Mouse (Mus musculus): ENCODE measurements at regions not wholly inside any gene's neighbourhood (a gene's known extent, or its start where the extent isn't known, plus 50 kb on each side); places are given as distances from the start of the nearest gene placed in this dataset.

GRCm38 (mm10) chr9:90838184-90838926 is 523.9 kb upstream of the Zic4 start:
- Histone ChIP-seq H3K27me3 (ENCODE audit: insufficient read depth, low read length) (no peaks in the 10 kb centered on the region), H3K4me3 (replicated peaks; ENCODE audit: low read length) (no peak overlapping the region)
- no peak for TF ChIP-seq CTCF (conservative IDR thresholded peaks at IDR 0.05; ENCODE audit: low read length)
- TF ChIP-seq POU5F1 (IDR thresholded peaks at IDR 0.05; ENCODE audit: borderline replicate concordance, low read length) = no peak
- no peak for TF ChIP-seq NANOG (IDR thresholded peaks at IDR 0.05; ENCODE audit: borderline replicate concordance, low read length)

GRCm38 (mm10) chr9:90851044-90851443 is 511.2 kb upstream of the Zic4 start:
- Histone ChIP-seq H3K4me1 (replicated peaks; ENCODE audit: low read depth, low read length) (no peaks in the 10 kb centered on the region), H3K36me3 (ENCODE audit: insufficient read depth, low read length) (no peaks in the 10 kb centered on the region), H3K27me3 (ENCODE audit: insufficient read depth, low read length) (no peaks in the 10 kb centered on the region), H3K9me3 (ENCODE audit: low read length) (peaks cover 12% of the 10 kb centered on the region), H3K4me3 (replicated peaks; ENCODE audit: low read length) (no peak overlapping the region)
- no peak for TF ChIP-seq CTCF (conservative IDR thresholded peaks at IDR 0.05; ENCODE audit: low read length)
- TF ChIP-seq POU5F1 (IDR thresholded peaks at IDR 0.05; ENCODE audit: borderline replicate concordance, low read length) = no peak
- TF ChIP-seq NANOG (IDR thresholded peaks at IDR 0.05; ENCODE audit: borderline replicate concordance, low read length) = no peak

More at GRCm38 (mm10) chr9:90838184-90838926, 523.9 kb upstream of the Zic4 start:
- Histone ChIP-seq H3K4me1 (replicated peaks; ENCODE audit: low read depth, low read length) (peaks cover 28% of the 10 kb centered on the region), H3K36me3 (ENCODE audit: insufficient read depth, low read length) (no peaks in the 10 kb centered on the region), H3K9me3 (ENCODE audit: low read length) (no peaks in the 10 kb centered on the region)

DNA sequence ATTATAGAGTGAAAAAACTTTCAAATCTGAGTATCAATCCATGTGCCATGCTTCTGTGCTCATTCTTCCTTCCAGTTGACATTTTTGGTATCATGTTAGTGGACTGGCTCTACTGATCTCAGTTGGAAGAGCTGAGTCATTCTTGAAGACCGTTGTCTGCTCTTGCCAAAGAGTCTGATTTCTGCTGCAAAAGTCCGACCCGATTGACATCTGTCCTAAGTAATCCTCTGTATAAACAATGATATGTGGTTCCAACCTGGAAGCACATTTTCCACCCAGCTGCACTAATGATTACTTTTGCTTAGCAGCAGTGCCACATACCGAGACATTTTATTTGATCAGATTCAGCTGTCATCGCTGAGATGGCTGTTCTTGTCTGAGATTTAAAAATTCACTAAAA is 490.6 kb upstream of the Zic4 start:
- TF ChIP-seq POU5F1 (IDR thresholded peaks at IDR 0.05; ENCODE audit: borderline replicate concordance, low read length) = no peak
- TF ChIP-seq NANOG (IDR thresholded peaks at IDR 0.05; ENCODE audit: borderline replicate concordance, low read length) = no peak
- no peak for TF ChIP-seq CTCF (conservative IDR thresholded peaks at IDR 0.05; ENCODE audit: low read length)
- no peaks in the 10 kb centered on the region for H3K27me3 ChIP-seq (ENCODE audit: insufficient read depth, low read length)
- no peaks in the 10 kb centered on the region for H3K4me1 ChIP-seq (replicated peaks; ENCODE audit: low read depth, low read length)
- H3K9me3 ChIP-seq (ENCODE audit: low read length) = no peaks in the 10 kb centered on the region
- H3K36me3 ChIP-seq (ENCODE audit: insufficient read depth, low read length) = no peaks in the 10 kb centered on the region
- H3K4me3 ChIP-seq (replicated peaks; ENCODE audit: low read length) = no peak overlapping the region

GRCm38 (mm10) chr9:90884467-90884866 is 477.7 kb upstream of the Zic4 start:
- H3K4me1 ChIP-seq (replicated peaks; ENCODE audit: low read depth, low read length) = 0 out of 2 replicates have a peak, but pooled peaks cover 2% of the 10 kb centered on the region
- TF ChIP-seq NANOG (IDR thresholded peaks at IDR 0.05; ENCODE audit: borderline replicate concordance, low read length) = no peak
- no peak for TF ChIP-seq CTCF (conservative IDR thresholded peaks at IDR 0.05; ENCODE audit: low read length)
- no peak for TF ChIP-seq POU5F1 (IDR thresholded peaks at IDR 0.05; ENCODE audit: borderline replicate concordance, low read length)
- no peak overlapping the region for H3K4me3 ChIP-seq (replicated peaks; ENCODE audit: low read length)
- H3K27me3 ChIP-seq (ENCODE audit: insufficient read depth, low read length) = no peaks in the 10 kb centered on the region
- H3K36me3 ChIP-seq (ENCODE audit: insufficient read depth, low read length) = no peaks in the 10 kb centered on the region
- no peaks in the 10 kb centered on the region for H3K9me3 ChIP-seq (ENCODE audit: low read length)

DNA sequence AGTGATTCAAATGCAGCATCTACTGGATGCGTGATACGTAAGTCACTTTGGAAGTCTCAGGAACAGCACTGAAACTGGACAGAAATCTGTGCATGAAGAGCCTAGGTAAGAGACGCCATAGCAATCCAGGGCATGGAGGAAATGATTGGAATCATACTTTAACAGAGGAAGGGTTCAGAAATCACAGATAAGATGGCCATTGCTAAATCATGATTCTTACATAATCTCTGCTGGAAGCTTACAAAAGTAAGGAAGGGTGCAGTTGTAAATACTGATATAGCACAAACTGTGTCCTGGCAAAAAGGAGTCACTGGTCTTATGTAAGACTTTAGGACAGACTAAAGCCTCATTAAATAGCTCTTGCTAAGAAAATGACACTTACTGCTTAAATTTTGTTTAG is 474.8 kb upstream of the Zic4 start:
- no peaks in the 10 kb centered on the region for H3K27me3 ChIP-seq (ENCODE audit: insufficient read depth, low read length)
- no peak overlapping the region for H3K4me3 ChIP-seq (replicated peaks; ENCODE audit: low read length)
- no peaks in the 10 kb centered on the region for H3K9me3 ChIP-seq (ENCODE audit: low read length)
- 0 out of 2 replicates have a peak, but pooled peaks cover 2% of the 10 kb centered on the region for H3K4me1 ChIP-seq (replicated peaks; ENCODE audit: low read depth, low read length)
- TF ChIP-seq CTCF (conservative IDR thresholded peaks at IDR 0.05; ENCODE audit: low read length) = no peak
- no peak for TF ChIP-seq NANOG (IDR thresholded peaks at IDR 0.05; ENCODE audit: borderline replicate concordance, low read length)
- no peak for TF ChIP-seq POU5F1 (IDR thresholded peaks at IDR 0.05; ENCODE audit: borderline replicate concordance, low read length)
- no peaks in the 10 kb centered on the region for H3K36me3 ChIP-seq (ENCODE audit: insufficient read depth, low read length)

DNA sequence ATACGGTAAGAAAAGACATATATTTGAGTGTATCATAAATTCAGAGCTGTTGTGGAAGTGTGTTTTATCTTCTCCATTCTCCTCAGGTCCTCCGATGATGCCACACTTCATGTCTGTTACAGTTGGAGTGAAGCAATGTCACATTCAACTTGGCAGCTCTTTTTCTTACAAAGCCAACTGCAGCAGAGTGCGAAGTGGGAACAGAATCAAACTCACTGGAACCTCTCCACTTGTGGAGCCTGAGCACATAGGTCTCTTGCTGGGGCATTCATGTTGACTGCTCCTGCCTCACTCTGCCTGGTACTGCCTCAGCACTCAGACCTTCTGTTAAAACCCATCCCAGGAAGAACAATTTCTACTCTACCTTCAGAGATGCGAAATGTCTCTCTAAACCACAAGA is 471.4 kb upstream of the Zic4 start:
- Histone ChIP-seq H3K4me3 (replicated peaks; ENCODE audit: low read length) (no peak overlapping the region), H3K4me1 (replicated peaks; ENCODE audit: low read depth, low read length) (no peaks in the 10 kb centered on the region), H3K36me3 (ENCODE audit: insufficient read depth, low read length) (no peaks in the 10 kb centered on the region), H3K27me3 (ENCODE audit: insufficient read depth, low read length) (no peaks in the 10 kb centered on the region), H3K9me3 (ENCODE audit: low read length) (no peaks in the 10 kb centered on the region)
- no peak for TF ChIP-seq NANOG (IDR thresholded peaks at IDR 0.05; ENCODE audit: borderline replicate concordance, low read length)
- no peak for TF ChIP-seq POU5F1 (IDR thresholded peaks at IDR 0.05; ENCODE audit: borderline replicate concordance, low read length)
- no peak for TF ChIP-seq CTCF (conservative IDR thresholded peaks at IDR 0.05; ENCODE audit: low read length)

GRCm38 (mm10) chr9:90892816-90893215 is 469.4 kb upstream of the Zic4 start:
- Histone ChIP-seq H3K4me3 (replicated peaks; ENCODE audit: low read length) (no peak overlapping the region), H3K27me3 (ENCODE audit: insufficient read depth, low read length) (no peaks in the 10 kb centered on the region), H3K9me3 (ENCODE audit: low read length) (no peaks in the 10 kb centered on the region), H3K36me3 (ENCODE audit: insufficient read depth, low read length) (no peaks in the 10 kb centered on the region), H3K4me1 (replicated peaks; ENCODE audit: low read depth, low read length) (no peaks in the 10 kb centered on the region)
- TF ChIP-seq NANOG (IDR thresholded peaks at IDR 0.05; ENCODE audit: borderline replicate concordance, low read length) = no peak
- no peak for TF ChIP-seq CTCF (conservative IDR thresholded peaks at IDR 0.05; ENCODE audit: low read length)
- no peak for TF ChIP-seq POU5F1 (IDR thresholded peaks at IDR 0.05; ENCODE audit: borderline replicate concordance, low read length)

DNA sequence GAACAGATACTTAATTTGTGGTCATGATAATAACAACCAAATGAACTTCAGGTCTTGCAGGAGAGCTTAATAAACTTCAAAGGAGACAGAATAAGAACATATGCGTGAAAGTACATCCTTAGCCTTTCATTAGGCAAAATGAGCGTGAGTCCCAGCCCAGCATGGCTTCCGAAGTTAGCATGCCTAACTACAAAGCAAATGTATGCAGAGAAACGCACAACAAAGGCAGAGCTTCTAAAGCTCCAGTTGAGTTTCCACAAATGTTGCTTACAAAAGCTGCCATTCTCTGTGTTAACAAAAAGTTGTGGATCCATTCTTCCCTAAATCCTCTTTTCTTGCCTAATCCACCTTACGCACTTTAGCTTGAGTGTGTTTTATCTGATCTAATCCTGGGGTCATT is 458.7 kb upstream of the Zic4 start:
- no peaks in the 10 kb centered on the region for H3K9me3 ChIP-seq (ENCODE audit: low read length)
- no peaks in the 10 kb centered on the region for H3K36me3 ChIP-seq (ENCODE audit: insufficient read depth, low read length)
- H3K27me3 ChIP-seq (ENCODE audit: insufficient read depth, low read length) = no peaks in the 10 kb centered on the region
- no peaks in the 10 kb centered on the region for H3K4me1 ChIP-seq (replicated peaks; ENCODE audit: low read depth, low read length)
- no peak overlapping the region for H3K4me3 ChIP-seq (replicated peaks; ENCODE audit: low read length)
- TF ChIP-seq CTCF (conservative IDR thresholded peaks at IDR 0.05; ENCODE audit: low read length) (no peak), NANOG (IDR thresholded peaks at IDR 0.05; ENCODE audit: borderline replicate concordance, low read length) (no peak), POU5F1 (IDR thresholded peaks at IDR 0.05; ENCODE audit: borderline replicate concordance, low read length) (no peak)

DNA sequence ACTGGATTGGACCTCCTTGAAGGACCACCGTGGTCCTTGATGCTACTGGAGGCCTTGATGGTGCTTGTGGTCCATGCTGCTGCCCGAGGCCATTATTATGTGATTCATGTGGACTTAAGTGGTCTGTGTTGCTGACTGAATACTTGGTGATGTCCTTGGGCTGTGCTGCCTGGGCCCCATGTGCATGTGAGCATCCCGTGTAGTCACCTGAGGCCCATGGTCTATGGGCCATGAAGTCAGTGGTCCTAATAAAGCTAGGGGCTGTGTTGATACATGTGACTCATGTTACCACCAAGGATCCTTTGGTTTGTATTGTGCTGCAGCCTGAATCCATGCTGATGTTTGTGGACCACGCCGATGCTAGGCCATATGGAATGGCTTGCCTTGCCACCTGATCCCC is 456.1 kb upstream of the Zic4 start:
- Histone ChIP-seq H3K9me3 (ENCODE audit: low read length) (no peaks in the 10 kb centered on the region), H3K4me1 (replicated peaks; ENCODE audit: low read depth, low read length) (no peaks in the 10 kb centered on the region), H3K4me3 (replicated peaks; ENCODE audit: low read length) (no peak overlapping the region), H3K27me3 (ENCODE audit: insufficient read depth, low read length) (no peaks in the 10 kb centered on the region), H3K36me3 (ENCODE audit: insufficient read depth, low read length) (no peaks in the 10 kb centered on the region)
- no peak for TF ChIP-seq NANOG (IDR thresholded peaks at IDR 0.05; ENCODE audit: borderline replicate concordance, low read length)
- TF ChIP-seq POU5F1 (IDR thresholded peaks at IDR 0.05; ENCODE audit: borderline replicate concordance, low read length) = no peak
- no peak for TF ChIP-seq CTCF (conservative IDR thresholded peaks at IDR 0.05; ENCODE audit: low read length)

Data from E14TG2a.4 (cell line).